Mouse (Mus musculus) hindbrain, postnatal 0 days (tissue): ENCODE measurements around the gene Actb. TPM values are rescaled to one million over a fixed set of nuclear protein-coding genes. Genes with fewer than 3 reads are reported as not detected.
A peak's percentile ranks its signal among the peaks of the same experiment; 100 is the strongest.

Source experiments
- ATAC-seq: fragments of 200-750 bp; cut with Nextera tagmentation; 2 replicates; pipeline ENCODE4 v1.8.0; 2017; ENCODE audit warnings: mild to moderate bottlenecking, moderate TSS enrichment, moderate library complexity
- DNase-seq: peaks from one replicate; pipeline ENCODE4 v3.0.0-alpha.2; 2015; ENCODE audit warnings: low spot score
- H3K27ac ChIP-seq: fragments of 300-500 bp; sonication (generic); 2 replicates; pipeline ENCODE4 v1.5.1; 2014; ENCODE audit warnings: mild to moderate bottlenecking
- H3K27me3 ChIP-seq: fragments of 300-500 bp; sonication (generic); 2 replicates; pipeline ENCODE4 v1.6.1; 2014; ENCODE audit warnings: low read length, mixed read lengths; ENCODE audit not compliant: insufficient read depth
- H3K36me3 ChIP-seq: fragments of 300-500 bp; sonication (generic); 2 replicates; pipeline ENCODE4 v1.6.1; 2014; ENCODE audit warnings: low read length, mixed read lengths; ENCODE audit not compliant: insufficient read depth
- H3K4me1 ChIP-seq: fragments of 300-500 bp; sonication (generic); 2 replicates; pipeline ENCODE4 v1.6.1; 2014; ENCODE audit warnings: antibody characterized with exemption, low read length, mixed read lengths; ENCODE audit not compliant: insufficient read depth
- H3K4me2 ChIP-seq: fragments of 300-500 bp; sonication (generic); 2 replicates; pipeline ENCODE4 v1.6.1; 2014; ENCODE audit warnings: low read depth, mild to moderate bottlenecking, low read length, moderate library complexity, mixed read lengths
- H3K4me3 ChIP-seq: fragments of 300-500 bp; sonication (generic); 2 replicates; pipeline ENCODE4 v1.5.1; 2014; ENCODE audit warnings: low read length
- H3K9ac ChIP-seq: fragments of 300-500 bp; sonication (generic); replicated peaks from 2 replicates; pipeline ENCODE4 v1.6.1; 2014; ENCODE audit warnings: mild to moderate bottlenecking, low read length, moderate library complexity, mixed read lengths
- H3K9me3 ChIP-seq: fragments of 300-500 bp; sonication (generic); 2 replicates; pipeline ENCODE4 v1.6.1; 2016; ENCODE audit warnings: low read length, mixed read lengths
- CTCF ChIP-seq: IDR thresholded peaks from 2 replicates; pipeline ENCODE4 v1.5.1; 2016; ENCODE audit warnings: antibody characterized with exemption, control low read depth, low read depth
- WGBS: fragments of 180-500 bp; shearing (Covaris S2); extraction: QIAGEN DNeasy Blood & Tissue Kit; methylation state at CpG from one replicate; pipeline ENCODE4 v1.1.7; 2014; 5-methylcytosine and 5-hydroxymethylcytosine counted together
- polyA plus RNA-seq: library from polyadenylated mRNA; unstranded; fragments of >200 nt; fragmentation: Nextera tagmentation; extraction: Ambion mirVana; gene quantifications from 2 replicates; pipeline ENCODE4 v1.2.1, GENCODE M21; 2015
- total RNA-seq: library from RNA; depleted of rRNA; stranded (reverse); fragments of >200 nt; gene quantifications from 2 replicates; pipeline ENCODE4 v1.2.3, GENCODE M21; 2014

Actb gene
- total and polyA plus RNA-seq, 2 experiments from 2014 or later, result 5,437 to 15,098 TPM

- WGBS, result 8% methylated on average over 14 of the region's 14 CpGs
- Histone ChIP-seq H3K4me2 (peak overlapping the region; percentile 84), H3K9ac (peak overlapping the region; percentile 100), H3K27ac (peak overlapping the region; percentile 100), H3K4me3 (peak overlapping the region; percentile 100), H3K27me3 (no peaks in the 10 kb centered on the region), H3K4me1 (peaks cover 25% of the 10 kb centered on the region), H3K36me3 (peaks cover 28% of the 10 kb centered on the region), H3K9me3 (no peaks in the 10 kb centered on the region)
- no peak for TF ChIP-seq CTCF
- ATAC-seq (peak; percentile 25; the same call in 1 of the 2 replicates), DNase-seq (peak; percentile 85)
Observed at GRCm38 (mm10) chr5:142907048-142907802, 671 bp upstream of the Actb start.

- WGBS, result 1% methylated on average over 81 of the region's 84 CpGs
Observed at GRCm38 (mm10) chr5:142905725-142906531, 626 bp downstream of the Actb start.

GRCm38 (mm10) chr5:142905038-142905695, 1.4 kb downstream of the Actb start:
- Histone ChIP-seq H3K36me3 (peaks cover 43% of the 10 kb centered on the region), H3K4me3 (peak overlapping the region; percentile 100), H3K4me1 (peaks cover 25% of the 10 kb centered on the region), H3K4me2 (peak overlapping the region; percentile 84), H3K9ac (peak overlapping the region; percentile 100), H3K27ac (peak overlapping the region; percentile 100), H3K27me3 (no peaks in the 10 kb centered on the region), H3K9me3 (no peaks in the 10 kb centered on the region)
- DNase-seq (peak; percentile 4), ATAC-seq (no peak)
- 1% methylated on average over 27 of the region's 27 CpGs for WGBS
- no peak for TF ChIP-seq CTCF

More at GRCm38 (mm10) chr5:142905725-142906531, 626 bp downstream of the Actb start:
- ATAC-seq (peak; percentile 90), DNase-seq (peak; percentile 98)
- TF ChIP-seq CTCF, result peak; percentile 71
- Histone ChIP-seq H3K27ac (peak overlapping the region; percentile 100), H3K9ac (peak overlapping the region; percentile 100), H3K36me3 (peaks cover 38% of the 10 kb centered on the region), H3K27me3 (no peaks in the 10 kb centered on the region), H3K4me2 (peak overlapping the region; percentile 84), H3K4me3 (peak overlapping the region; percentile 100), H3K9me3 (no peaks in the 10 kb centered on the region), H3K4me1 (peaks cover 25% of the 10 kb centered on the region)

GRCm38 (mm10) chr5:142904208-142905037, 2.1 kb downstream of the Actb start:
- H3K36me3 ChIP-seq, result peaks cover 48% of the 10 kb centered on the region
- WGBS, result 53% methylated on average over 19 of the region's 19 CpGs
- peak overlapping the region; percentile 84 for H3K4me2 ChIP-seq
- H3K4me3 ChIP-seq, result peak overlapping the region; percentile 100
- H3K27ac ChIP-seq, result peak overlapping the region; percentile 100; the same call in 1 of the 2 replicates
- no peaks in the 10 kb centered on the region for H3K27me3 ChIP-seq
- no peak for TF ChIP-seq CTCF
- peaks cover 21% of the 10 kb centered on the region for H3K4me1 ChIP-seq
- peak overlapping the region; percentile 100; the same call in 1 of the 2 replicates for H3K9ac ChIP-seq
- H3K9me3 ChIP-seq, result no peaks in the 10 kb centered on the region
- DNase-seq, result no peak
- no peak for ATAC-seq

GRCm38 (mm10) chr5:142903470-142904207, 2.9 kb downstream of the Actb start:
- H3K4me2 ChIP-seq, result peak overlapping the region; percentile 84
- no peaks in the 10 kb centered on the region for H3K27me3 ChIP-seq
- no peak overlapping the region for H3K27ac ChIP-seq
- H3K9me3 ChIP-seq, result no peaks in the 10 kb centered on the region
- H3K4me1 ChIP-seq, result peaks cover 18% of the 10 kb centered on the region
- TF ChIP-seq CTCF, result no peak
- 58% methylated on average over 14 of the region's 14 CpGs for WGBS
- peak overlapping the region; percentile 100 for H3K4me3 ChIP-seq
- peaks cover 52% of the 10 kb centered on the region for H3K36me3 ChIP-seq
- H3K9ac ChIP-seq, result 0 out of 2 replicates have a peak overlapping the region, but pooled peaks have one; percentile 15
- ATAC-seq (no peak), DNase-seq (no peak)
